Mouse (Mus musculus) MEL (cell line): Measurements from ENCODE around the gene Gpn3. TPM values are rescaled to one million over a fixed set of nuclear protein-coding genes. Genes with fewer than 3 reads are reported as not detected.

Experiments used
- DNase-seq: peaks from one replicate; pipeline ENCODE4 v3.0.0; 2011; ENCODE audit warnings: low read depth, low spot score
- H3K27ac ChIP-seq: 2 replicates; pipeline ENCODE4 v1.5.1; 2012; ENCODE audit warnings: low read depth, mild to moderate bottlenecking, control low read depth, low read length, moderate library complexity; ENCODE audit not compliant: control insufficient read depth
- H3K27me3 ChIP-seq, 2 experiments: fragments of 150-350 bp in 1 of 2; sonication (generic) in 1 of 2; 2 replicates each; pipeline ENCODE4 v1.6.1; 2012; ENCODE audit warnings: low read length in 2 of 2, mild to moderate bottlenecking in 2 of 2, improper control_type of control experiment in 1 of 2, moderate library complexity in 1 of 2; ENCODE audit not compliant: insufficient read depth in 2 of 2, control insufficient read depth in 1 of 2
- H3K36me3 ChIP-seq, 2 experiments: 2 replicates each; pipeline ENCODE4 v1.6.1; 2012 to 2014; ENCODE audit warnings: low read length in 2 of 2, improper control_type of control experiment in 1 of 2, inconsistent platforms in 1 of 2, mild to moderate bottlenecking in 1 of 2; ENCODE audit not compliant: insufficient read depth in 2 of 2, control insufficient read depth in 1 of 2
- H3K4me1 ChIP-seq, 2 experiments: fragments of 150-350 bp in 1 of 2; sonication (generic) in 1 of 2; 2 replicates each; pipeline ENCODE4 v1.6.1; 2012; ENCODE audit warnings: low read length in 2 of 2, improper control_type of control experiment in 1 of 2, mild to moderate bottlenecking in 1 of 2; ENCODE audit not compliant: insufficient read depth in 2 of 2, control insufficient read depth in 1 of 2
- H3K4me3 ChIP-seq, 2 experiments: fragments of 150-350 bp in 1 of 2; sonication (generic) in 1 of 2; 2 replicates each; pipeline ENCODE4 v1.5.1; 2012; ENCODE audit warnings: low read depth in 2 of 2, low read length in 2 of 2, mild to moderate bottlenecking in 2 of 2, moderate library complexity in 2 of 2, control low read depth in 1 of 2, improper control_type of control experiment in 1 of 2; ENCODE audit not compliant: control insufficient read depth in 1 of 2, insufficient read depth in 1 of 2
- H3K79me2 ChIP-seq: 2 replicates; pipeline ENCODE4 v1.6.1; 2012; ENCODE audit warnings: mild to moderate bottlenecking, low read length, moderate library complexity; ENCODE audit not compliant: control insufficient read depth, poor library complexity, insufficient read depth
- H3K9ac ChIP-seq: 2 replicates; pipeline ENCODE4 v1.6.1; 2012; ENCODE audit warnings: low read depth, mild to moderate bottlenecking, control low read depth, low read length, moderate library complexity; ENCODE audit not compliant: control insufficient read depth, poor library complexity, severe bottlenecking
- H3K9me3 ChIP-seq: fragments of 150-350 bp; sonication (generic); replicated peaks from 2 replicates; pipeline ENCODE4 v1.6.1; 2012; ENCODE audit warnings: mild to moderate bottlenecking, low read length, improper control_type of control experiment, moderate library complexity; ENCODE audit not compliant: insufficient read depth
- CHD1 ChIP-seq: IDR thresholded peaks from 2 replicates; pipeline ENCODE4 v1.6.1; 2012; ENCODE audit warnings: low read depth, mild to moderate bottlenecking, inconsistent platforms, low read length, improper control_type of control experiment
- CTCF ChIP-seq, 3 experiments: IDR thresholded peaks in 2 of 3; conservative IDR thresholded peaks in 1 of 3; 2 replicates each; pipeline ENCODE4 v1.5.1; 2011 to 2012; ENCODE audit warnings: low read length in 3 of 3, low read depth in 2 of 3, mild to moderate bottlenecking in 2 of 3, improper control_type of control experiment in 1 of 3, inconsistent platforms in 1 of 3, mixed read lengths in 1 of 3, moderate library complexity in 1 of 3; ENCODE audit not compliant: control insufficient read depth in 1 of 3, insufficient read depth in 1 of 3, poor library complexity in 1 of 3, severe bottlenecking in 1 of 3
- EP300 ChIP-seq, 2 experiments: IDR thresholded peaks; 2 replicates each; pipeline ENCODE4 v1.6.1; 2011; ENCODE audit warnings: improper control_type of control experiment in 2 of 2, low read length in 2 of 2, low read depth in 1 of 2, mild to moderate bottlenecking in 1 of 2
- ETS1 ChIP-seq: IDR thresholded peaks from 2 replicates; pipeline ENCODE4 v1.6.1; 2012; ENCODE audit warnings: low read depth, mild to moderate bottlenecking, inconsistent platforms, low read length, improper control_type of control experiment, moderate library complexity
- GATA1 ChIP-seq: IDR thresholded peaks from 2 replicates; pipeline ENCODE4 v1.6.1; 2011; ENCODE audit warnings: low read depth, low read length, improper control_type of control experiment
- MAFK ChIP-seq: IDR thresholded peaks from 2 replicates; pipeline ENCODE4 v1.6.1; 2011; ENCODE audit warnings: low read depth, mild to moderate bottlenecking, low read length, improper control_type of control experiment, borderline replicate concordance
- MAZ ChIP-seq: IDR thresholded peaks from 2 replicates; pipeline ENCODE4 v1.6.1; 2012; ENCODE audit warnings: low read depth, mild to moderate bottlenecking, inconsistent platforms, low read length, improper control_type of control experiment
- MEF2A ChIP-seq: IDR thresholded peaks from 2 replicates; pipeline ENCODE4 v1.6.1; 2014; ENCODE audit warnings: low read depth, mild to moderate bottlenecking, inconsistent platforms, low read length, improper control_type of control experiment; ENCODE audit not compliant: poor library complexity, insufficient replicate concordance, severe bottlenecking; ENCODE audit errors: extremely low read depth
- MXI1 ChIP-seq: IDR thresholded peaks from 2 replicates; pipeline ENCODE4 v1.6.1; 2011; ENCODE audit warnings: mild to moderate bottlenecking, low read depth, low read length, improper control_type of control experiment
- MYB ChIP-seq: IDR thresholded peaks from 2 replicates; pipeline ENCODE4 v1.6.1; 2011; ENCODE audit warnings: mild to moderate bottlenecking, low read depth, low read length, improper control_type of control experiment
- POLR2A ChIP-seq, 2 experiments: IDR thresholded peaks; 2 replicates each; pipeline ENCODE4 v1.6.1; 2011 to 2012; ENCODE audit warnings: low read length in 2 of 2, mild to moderate bottlenecking in 2 of 2, control low read depth in 1 of 2, improper control_type of control experiment in 1 of 2, low read depth in 1 of 2, moderate library complexity in 1 of 2; ENCODE audit not compliant: control insufficient read depth in 1 of 2, insufficient read depth in 1 of 2, poor library complexity in 1 of 2
- POLR2AphosphoS2 ChIP-seq: IDR thresholded peaks from 2 replicates; pipeline ENCODE4 v1.6.1; 2011; ENCODE audit warnings: low read length, improper control_type of control experiment
- POLR2AphosphoS5 ChIP-seq: IDR thresholded peaks from 2 replicates; pipeline ENCODE4 v1.6.1; 2012; ENCODE audit warnings: low read depth, borderline replicate concordance, mild to moderate bottlenecking, inconsistent platforms, low read length, moderate library complexity, mixed read lengths
- RAD21 ChIP-seq: IDR thresholded peaks from 2 replicates; pipeline ENCODE4 v1.6.1; 2011; ENCODE audit warnings: mild to moderate bottlenecking, low read depth, low read length, improper control_type of control experiment
- RCOR1 ChIP-seq: IDR thresholded peaks from 2 replicates; pipeline ENCODE4 v1.6.1; 2012; ENCODE audit warnings: low read depth, mild to moderate bottlenecking, inconsistent platforms, low read length, improper control_type of control experiment
- SMC3 ChIP-seq: IDR thresholded peaks from 2 replicates; pipeline ENCODE4 v1.6.1; 2011; ENCODE audit warnings: low read depth, low read length, improper control_type of control experiment
- TAL1 ChIP-seq: IDR thresholded peaks from 2 replicates; pipeline ENCODE4 v1.6.1; 2012; ENCODE audit warnings: mild to moderate bottlenecking, inconsistent platforms, low read length, moderate library complexity, mixed read lengths
- TCF12 ChIP-seq: IDR thresholded peaks from 2 replicates; pipeline ENCODE4 v1.6.1; 2014; ENCODE audit warnings: low read depth, mild to moderate bottlenecking, inconsistent platforms, low read length, improper control_type of control experiment, moderate library complexity
- USF1 ChIP-seq: IDR thresholded peaks from 2 replicates; pipeline ENCODE4 v1.6.1; 2014; ENCODE audit warnings: low read depth, mild to moderate bottlenecking, inconsistent platforms, low read length, improper control_type of control experiment, moderate library complexity
- USF2 ChIP-seq, 2 experiments: IDR thresholded peaks; 2 replicates each; pipeline ENCODE4 v1.6.1; 2011 to 2012; ENCODE audit warnings: improper control_type of control experiment in 2 of 2, low read length in 2 of 2, borderline replicate concordance in 1 of 2, inconsistent platforms in 1 of 2, low read depth in 1 of 2, mild to moderate bottlenecking in 1 of 2; ENCODE audit not compliant: insufficient read depth in 1 of 2
- ZKSCAN1 ChIP-seq: IDR thresholded peaks from 2 replicates; pipeline ENCODE4 v1.6.1; 2012; ENCODE audit warnings: low read depth, mild to moderate bottlenecking, inconsistent platforms, low read length, improper control_type of control experiment, moderate library complexity
- ZNF384 ChIP-seq: IDR thresholded peaks from 2 replicates; pipeline ENCODE4 v1.6.1; 2012; ENCODE audit warnings: low read depth, mild to moderate bottlenecking, inconsistent platforms, low read length, improper control_type of control experiment
- polyA plus RNA-seq, 2 experiments: library from polyadenylated mRNA; stranded (reverse) in 1 of 2; unstranded in 1 of 2; fragments of >175 nt in 1 of 2; fragments of >200 nt in 1 of 2; gene quantifications; 2 replicates each; pipeline versions ENCODE4 v1.2.1 to v1.2.4; 2012; ENCODE audit warnings: low replicate concordance in 2 of 2, low read depth in 1 of 2; ENCODE audit not compliant: insufficient read length in 2 of 2, insufficient read depth in 1 of 2, missing spikeins in 1 of 2
- total RNA-seq: library from RNA; depleted of rRNA; stranded (reverse); fragments of 300-350 nt; gene quantifications from 2 replicates; pipeline ENCODE4 v1.2.3, GENCODE M21; 2012

Gpn3 gene
- total and polyA plus RNA-seq, 3 experiments, result 85.6 to 89.9 TPM; not detected in 1

- no peak for TF ChIP-seq CHD1
- TF ChIP-seq GATA1, result peak; percentile 91
- no peak for TF ChIP-seq ZNF384
- TF ChIP-seq RAD21, result no peak
- TF ChIP-seq ETS1, result peak; percentile 10; the same call in 1 of the 2 replicates
- peak; percentile 65 for TF ChIP-seq RCOR1
- peak; percentile 18 to 72; a peak in 3 of 4 replicates for TF ChIP-seq EP300 (IDR thresholded peaks at IDR 0.05; ENCODE audit: low read depth in 1 of 2, low read length in 2 of 2)
- no peak for TF ChIP-seq MAFK
- no peak for TF ChIP-seq TAL1
- TF ChIP-seq CTCF (IDR thresholded peaks at IDR 0.05 in 2 of 3, conservative IDR thresholded peaks at IDR 0.05 in 1 of 3; ENCODE audit: control insufficient read depth in 1 of 3, insufficient read depth in 1 of 3, low read depth in 2 of 3, low read length in 3 of 3, poor library complexity in 1 of 3, severe bottlenecking in 1 of 3), result no peak
- TF ChIP-seq, all 39 proteins: peak for 4
- H3K27ac ChIP-seq, result no peak overlapping the region
These were observed 28.8 kb upstream of the Gpn3 start for GRCm38 (mm10) chr5:122342874-122343273.

DNA sequence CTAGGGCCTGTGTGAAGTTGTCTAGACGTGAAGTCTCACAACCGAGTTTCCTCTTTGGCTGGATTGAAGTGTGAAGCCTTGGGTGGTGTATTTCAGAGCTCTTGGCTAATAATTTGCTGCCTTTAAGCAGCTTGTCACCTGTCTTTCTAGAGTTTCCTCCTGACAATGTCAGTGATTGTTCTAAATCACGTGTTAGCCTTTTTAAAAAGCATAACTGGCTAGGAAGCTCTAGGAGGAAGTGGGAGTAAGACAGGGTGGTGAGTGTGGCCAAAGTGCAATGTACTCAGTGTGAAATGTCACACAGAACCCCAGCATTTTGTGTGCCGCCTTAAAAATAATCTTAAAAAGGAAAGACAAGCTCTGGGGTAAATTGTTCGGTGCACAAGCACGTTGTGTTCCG, 27.9 kb upstream of the Gpn3 start:
- Histone ChIP-seq H3K9me3 (no peaks in the 10 kb centered on the region), H3K27me3 (no peaks in the 10 kb centered on the region), H3K27ac (no peak overlapping the region), H3K79me2 (no peaks in the 10 kb centered on the region), H3K4me3 (no peak overlapping the region), H3K36me3 (peaks cover 0 to 9% of the 10 kb centered on the region in 2 experiments; a peak in 2 of 4 replicates), H3K9ac (no peak overlapping the region), H3K4me1 (peaks cover 10 to 11% of the 10 kb centered on the region in 2 experiments)
- DNase-seq, result no peak
- TF ChIP-seq USF2 (IDR thresholded peaks at IDR 0.05; ENCODE audit: borderline replicate concordance in 1 of 2, insufficient read depth in 1 of 2, low read depth in 1 of 2, low read length in 2 of 2) (no peak), CTCF (IDR thresholded peaks at IDR 0.05 in 2 of 3, conservative IDR thresholded peaks at IDR 0.05 in 1 of 3; ENCODE audit: control insufficient read depth in 1 of 3, insufficient read depth in 1 of 3, low read depth in 2 of 3, low read length in 3 of 3, poor library complexity in 1 of 3, severe bottlenecking in 1 of 3) (no peak), ZKSCAN1 (no peak), MXI1 (no peak), MEF2A (no peak), MAZ (no peak), SMC3 (no peak), TAL1 (no peak), POLR2A (IDR thresholded peaks at IDR 0.05; ENCODE audit: control insufficient read depth in 1 of 2, insufficient read depth in 1 of 2, low read depth in 1 of 2, low read length in 2 of 2, poor library complexity in 1 of 2) (no peak), MYB (no peak), USF1 (no peak), TCF12 (no peak), POLR2AphosphoS5 (no peak), POLR2AphosphoS2 (no peak)

More at GRCm38 (mm10) chr5:122342874-122343273, 28.8 kb upstream of the Gpn3 start:
- Histone ChIP-seq H3K36me3 (peaks cover 0 to 9% of the 10 kb centered on the region in 2 experiments; a peak in 2 of 4 replicates), H3K9me3 (no peaks in the 10 kb centered on the region), H3K9ac (no peak overlapping the region), H3K27me3 (no peaks in the 10 kb centered on the region), H3K4me1 (peaks cover 10 to 11% of the 10 kb centered on the region in 2 experiments), H3K4me3 (no peak overlapping the region), H3K79me2 (no peaks in the 10 kb centered on the region)
- DNase-seq, result peak; percentile 55
